Mouse (Mus musculus) heart, embryonic 14.5 days (tissue): ENCODE data around the gene Sik3. TPM values are rescaled to one million over a fixed set of nuclear protein-coding genes. Genes with fewer than 3 reads are reported as not detected.

Source experiments
- ATAC-seq: fragments of 200-750 bp; cut with Nextera tagmentation; 2 replicates; pipeline ENCODE4 v1.8.0; 2017; ENCODE audit warnings: low read depth, moderate TSS enrichment; ENCODE audit not compliant: insufficient number of reproducible peaks, insufficient read depth, low FRiP score
- H3K27ac ChIP-seq, 2 experiments: fragments of 200-500 bp in 1 of 2; fragments of 300-500 bp in 1 of 2; sonication (generic) in 1 of 2; replicated peaks in 1 of 2; 2 replicates each; pipeline ENCODE4 v1.5.1; 2012 to 2014; ENCODE audit warnings: low read depth in 2 of 2, low read length in 2 of 2, control low read depth in 1 of 2, mild to moderate bottlenecking in 1 of 2, mixed read lengths in 1 of 2; ENCODE audit not compliant: control insufficient read depth in 1 of 2, insufficient read depth in 1 of 2
- H3K27me3 ChIP-seq: fragments of 300-500 bp; sonication (generic); 2 replicates; pipeline ENCODE4 v1.6.1; 2014; ENCODE audit warnings: mild to moderate bottlenecking, low read length, control low read depth; ENCODE audit not compliant: control insufficient read depth, insufficient read depth
- H3K36me3 ChIP-seq: fragments of 300-500 bp; sonication (generic); 2 replicates; pipeline ENCODE4 v1.6.1; 2014; ENCODE audit warnings: mild to moderate bottlenecking, control low read depth, low read length, mixed read lengths; ENCODE audit not compliant: control insufficient read depth, insufficient read depth
- H3K4me1 ChIP-seq, 2 experiments: fragments of 200-500 bp in 1 of 2; fragments of 300-500 bp in 1 of 2; sonication (generic) in 1 of 2; 2 replicates each; pipeline ENCODE4 v1.6.1; 2012 to 2014; ENCODE audit warnings: low read length in 2 of 2, control low read depth in 1 of 2, mixed read lengths in 1 of 2; ENCODE audit not compliant: control insufficient read depth in 2 of 2, insufficient read depth in 2 of 2
- H3K4me2 ChIP-seq: fragments of 300-500 bp; sonication (generic); 2 replicates; pipeline ENCODE4 v1.6.1; 2014; ENCODE audit warnings: mild to moderate bottlenecking, low read length
- H3K4me3 ChIP-seq, 2 experiments: fragments of 200-500 bp in 1 of 2; fragments of 300-500 bp in 1 of 2; sonication (generic) in 1 of 2; 2 replicates each; pipeline ENCODE4 v1.5.1; 2012 to 2014; ENCODE audit warnings: low read length in 2 of 2, mild to moderate bottlenecking in 2 of 2, control low read depth in 1 of 2, low read depth in 1 of 2, moderate library complexity in 1 of 2; ENCODE audit not compliant: control insufficient read depth in 1 of 2, insufficient read depth in 1 of 2
- H3K9ac ChIP-seq: fragments of 300-500 bp; sonication (generic); 2 replicates; pipeline ENCODE4 v1.6.1; 2014; ENCODE audit warnings: mild to moderate bottlenecking, low read length
- H3K9me3 ChIP-seq: fragments of 300-500 bp; sonication (generic); 2 replicates; pipeline ENCODE4 v1.6.1; 2016; ENCODE audit warnings: low read length, control low read depth; ENCODE audit not compliant: control insufficient read depth
- WGBS: fragments of 180-500 bp; shearing (Covaris S2); extraction: QIAGEN DNeasy Blood & Tissue Kit; methylation state at CpG from one replicate; pipeline ENCODE4 v1.1.7; 2014; 5-methylcytosine and 5-hydroxymethylcytosine counted together
- polyA plus RNA-seq: library from polyadenylated mRNA; unstranded; fragments of >200 nt; fragmentation: Nextera tagmentation; extraction: Ambion mirVana; gene quantifications from 2 replicates; pipeline ENCODE4 v1.2.1, GENCODE M21; 2014

The Sik3 gene
- polyA plus RNA-seq, 1 experiment from 2014 or later, result 14.1 TPM

- Histone ChIP-seq H3K36me3 (0 out of 2 replicates have a peak, but pooled peaks cover 3% of the 10 kb centered on the region), H3K4me2 (no peak overlapping the region), H3K9ac (no peak overlapping the region), H3K9me3 (no peaks in the 10 kb centered on the region), H3K4me1 (peaks cover 2 to 15% of the 10 kb centered on the region in 2 experiments; a peak in 3 of 4 replicates), H3K4me3 (no peak overlapping the region), H3K27ac (no peak overlapping the region), H3K27me3 (no peaks in the 10 kb centered on the region)
- no peak for ATAC-seq
- WGBS, result 82% methylated on average over 5 of the region's 5 CpGs
Measured at GRCm38 (mm10) chr9:46188956-46189355, 176.3 kb downstream of the Sik3 start.

GRCm38 (mm10) chr9:46189381-46189780, 176.8 kb downstream of the Sik3 start:
- no peaks in the 10 kb centered on the region for H3K9me3 ChIP-seq

GRCm38 (mm10) chr9:46191234-46191633, 178.6 kb downstream of the Sik3 start:
- no peaks in the 10 kb centered on the region for H3K9me3 ChIP-seq
- no peak overlapping the region for H3K4me3 ChIP-seq
- H3K4me2 ChIP-seq, result no peak overlapping the region
- WGBS, result 54% methylated on average over 8 of the region's 8 CpGs
- H3K27me3 ChIP-seq, result no peaks in the 10 kb centered on the region
- H3K27ac ChIP-seq, result 0 out of 4 replicates have a peak overlapping the region, but pooled peaks of 1 of the 2 experiments have one; percentile 3
- H3K9ac ChIP-seq, result peak overlapping the region; percentile 21; the same call in 1 of the 2 replicates
- no peak for ATAC-seq
- H3K36me3 ChIP-seq, result peaks cover 19% of the 10 kb centered on the region
- H3K4me1 ChIP-seq, result peaks cover 0 to 17% of the 10 kb centered on the region in 2 experiments; a peak in 2 of 4 replicates

More at GRCm38 (mm10) chr9:46189381-46189780, 176.8 kb downstream of the Sik3 start:
- 83% methylated on average over 10 of the region's 10 CpGs for WGBS
- Histone ChIP-seq H3K4me3 (no peak overlapping the region), H3K4me1 (peaks cover 2 to 15% of the 10 kb centered on the region in 2 experiments; a peak in 3 of 4 replicates), H3K27me3 (no peaks in the 10 kb centered on the region), H3K4me2 (no peak overlapping the region), H3K9ac (no peak overlapping the region), H3K27ac (no peak overlapping the region), H3K36me3 (0 out of 2 replicates have a peak, but pooled peaks cover 3% of the 10 kb centered on the region)
- no peak for ATAC-seq

- no peak overlapping the region for H3K4me2 ChIP-seq
- ATAC-seq, result no peak
- no peak overlapping the region for H3K27ac ChIP-seq
- H3K27me3 ChIP-seq, result no peaks in the 10 kb centered on the region
- 23% methylated on average over 1 of the region's 1 CpGs for WGBS
- no peak overlapping the region for H3K9ac ChIP-seq
- peaks cover 2 to 21% of the 10 kb centered on the region in 2 experiments for H3K4me1 ChIP-seq
- peaks cover 19% of the 10 kb centered on the region for H3K36me3 ChIP-seq
- no peaks in the 10 kb centered on the region for H3K9me3 ChIP-seq
- H3K4me3 ChIP-seq, result no peak overlapping the region
Measured at GRCm38 (mm10) chr9:46191644-46192043, 179.0 kb downstream of the Sik3 start.

GRCm38 (mm10) chr9:46192642-46193041, 180.0 kb downstream of the Sik3 start:
- H3K4me1 ChIP-seq, result peaks cover 8 to 31% of the 10 kb centered on the region in 2 experiments
- 94% methylated on average over 6 of the region's 6 CpGs for WGBS
- no peak overlapping the region for H3K4me3 ChIP-seq
- H3K4me2 ChIP-seq, result no peak overlapping the region
- no peaks in the 10 kb centered on the region for H3K9me3 ChIP-seq
- no peak for ATAC-seq
- no peak overlapping the region for H3K9ac ChIP-seq
- H3K27me3 ChIP-seq, result no peaks in the 10 kb centered on the region
- H3K27ac ChIP-seq, result no peak overlapping the region
- H3K36me3 ChIP-seq, result peaks cover 19% of the 10 kb centered on the region

- H3K4me3 ChIP-seq, result no peak overlapping the region
- 76% methylated on average over 9 of the region's 9 CpGs for WGBS
- no peak for ATAC-seq
- H3K9ac ChIP-seq, result no peak overlapping the region
- no peaks in the 10 kb centered on the region for H3K27me3 ChIP-seq
- peaks cover 18 to 47% of the 10 kb centered on the region in 2 experiments for H3K4me1 ChIP-seq
- H3K9me3 ChIP-seq, result no peaks in the 10 kb centered on the region
- H3K27ac ChIP-seq, result no peak overlapping the region
- H3K36me3 ChIP-seq, result peaks cover 29% of the 10 kb centered on the region
- H3K4me2 ChIP-seq, result no peak overlapping the region
Measured at GRCm38 (mm10) chr9:46194809-46195208, 182.2 kb downstream of the Sik3 start.

GRCm38 (mm10) chr9:46196699-46197169, 184.1 kb downstream of the Sik3 start:
- Histone ChIP-seq H3K4me2 (peak overlapping the region; percentile 54), H3K9me3 (no peaks in the 10 kb centered on the region), H3K9ac (peak overlapping the region; percentile 27; the same call in 1 of the 2 replicates), H3K27me3 (no peaks in the 10 kb centered on the region), H3K4me3 (no peak overlapping the region; a peak in 1 of 4 replicates), H3K36me3 (peaks cover 43% of the 10 kb centered on the region), H3K27ac (peak overlapping the region; percentile 52 to 88), H3K4me1 (peaks cover 21 to 41% of the 10 kb centered on the region in 2 experiments)
- WGBS, result 7% methylated on average over 12 of the region's 12 CpGs
- peak; percentile 63 for ATAC-seq
